Mouse (Mus musculus) megakaryocyte-erythroid progenitor cell, adult 5-6 weeks (primary cell): ENCODE data around the gene Fignl2. TPM values are rescaled to one million over a fixed set of nuclear protein-coding genes. Genes with fewer than 3 reads are reported as not detected.
"Not testable (repeated sequence)": the region's sequence is repeated elsewhere in the genome, so short reads cannot be mapped to it uniquely, and the experiment has no call there.

Source experiments
- ATAC-seq: replicated peaks from 2 replicates; pipeline ENCODE4 v1.8.0; 2016; ENCODE audit warnings: mild to moderate bottlenecking, inconsistent platforms; ENCODE audit not compliant: severe bottlenecking, poor library complexity, low FRiP score, low TSS enrichment
- total RNA-seq, 2 experiments: library from RNA; stranded (forward) in 1 of 2; stranded (reverse) in 1 of 2; fragments of 200-1000, 215-1000 nt in 1 of 2; fragments of >200 nt in 1 of 2; fragmentation: Nextera tagmentation in 1 of 2; gene quantifications; 2 replicates each; pipeline ENCODE4 v1.2.3; 2014 to 2017

Gene Fignl2
- total RNA-seq (2014; fragmentation: Nextera tagmentation) (not detected in 2 replicates), total RNA-seq (2017) (not detected in 2 replicates)

GRCm38 (mm10) chr15:101077813-101078730 lies at the start of gene Fignl2:
TSS of gene Fignl2 (minus strand) at chr15:101078567.
- no peak for ATAC-seq

- no peak for ATAC-seq
These were observed 48.6 kb upstream of the Fignl2 start for GRCm38 (mm10) chr15:101126876-101127544.

- no peak for ATAC-seq
These were observed 47.2 kb upstream of the Fignl2 start for GRCm38 (mm10) chr15:101125561-101125960.

- ATAC-seq, result no peak
These were observed 44.8 kb upstream of the Fignl2 start for GRCm38 (mm10) chr15:101123202-101123601.

GRCm38 (mm10) chr15:101122290-101122589 lies 43.9 kb upstream of the Fignl2 start:
- ATAC-seq, result no peak

GRCm38 (mm10) chr15:101121411-101122289 lies 43.3 kb upstream of the Fignl2 start:
- ATAC-seq, result no peak

GRCm38 (mm10) chr15:101118399-101119125 lies 40.2 kb upstream of the Fignl2 start:
- no peak for ATAC-seq

GRCm38 (mm10) chr15:101115511-101116110 lies 37.2 kb upstream of the Fignl2 start, which contains the start of gene Ankrd33:
TSS of gene Ankrd33 (plus strand) at chr15:101115755.
- no peak for ATAC-seq

GRCm38 (mm10) chr15:101113778-101114177 lies 35.4 kb upstream of the Fignl2 start:
- ATAC-seq, result not testable (repeated sequence)

GRCm38 (mm10) chr15:101113176-101113575 lies 34.8 kb upstream of the Fignl2 start:
- no peak for ATAC-seq

GRCm38 (mm10) chr15:101107906-101108671 lies 29.7 kb upstream of the Fignl2 start:
- no peak for ATAC-seq

GRCm38 (mm10) chr15:101106011-101106410 lies 27.6 kb upstream of the Fignl2 start:
- ATAC-seq, result no peak

GRCm38 (mm10) chr15:101105496-101105994 lies 27.2 kb upstream of the Fignl2 start:
- peak; percentile 88 for ATAC-seq

GRCm38 (mm10) chr15:101103605-101104304 lies 25.4 kb upstream of the Fignl2 start:
- ATAC-seq, result no peak

GRCm38 (mm10) chr15:101100996-101101395 lies 22.6 kb upstream of the Fignl2 start:
- no peak for ATAC-seq

- ATAC-seq, result no peak
These were observed 19.8 kb upstream of the Fignl2 start for GRCm38 (mm10) chr15:101097985-101098651.

- no peak for ATAC-seq
These were observed 17.0 kb upstream of the Fignl2 start for GRCm38 (mm10) chr15:101095392-101095791.
